8 mouse cellular contexts compared by ENCODE assay signal in genomic region chr4:138395971-138396645, GRCm38 (mm10). TPM values are rescaled to one million over a fixed set of nuclear protein-coding genes. Genes with fewer than 3 reads are reported as not detected.
DNase-seq lines count a peak whose midpoint lies in the region; ATAC-seq and TF ChIP-seq lines count a peak whose summit lies in the region.

Gene Fam43b (minus strand): TSS chr4:138396528.

- H3K36me3 ChIP-seq in lung, embryonic 16.5 days (ENCODE audit: control insufficient read depth, insufficient read depth, low read length) = no peaks in the 10 kb centered on the region
- H3K36me3 ChIP-seq in heart, embryonic 13.5 days = no peaks in the 10 kb centered on the region
- no peaks in the 10 kb centered on the region for H3K36me3 ChIP-seq in lung, postnatal 0 days (ENCODE audit: insufficient read depth, low read length)
- no peaks in the 10 kb centered on the region for H3K36me3 ChIP-seq in stomach, embryonic 15.5 days

- TF ChIP-seq CTCF in lung, adult 2 months (IDR thresholded peaks at IDR 0.05; ENCODE audit: insufficient read depth, low read length) = no peak
- no peak for TF ChIP-seq CTCF in cortical plate, adult 2 months (IDR thresholded peaks at IDR 0.05; ENCODE audit: extremely low read depth, insufficient read depth, low read length)
- TF ChIP-seq CTCF in lung, postnatal 0 days (IDR thresholded peaks at IDR 0.05) = no peak

- H3K4me2 ChIP-seq in lung, embryonic 16.5 days (ENCODE audit: low read depth, low read length) = peak within 1 kb of the TSS; percentile 52
- H3K4me2 ChIP-seq in heart, embryonic 13.5 days = peak within 1 kb of the TSS; percentile 76
- H3K4me2 ChIP-seq in lung, postnatal 0 days (replicated peaks; ENCODE audit: low read depth, low read length) = peak within 1 kb of the TSS; percentile 39
- peak within 1 kb of the TSS; percentile 72 for H3K4me2 ChIP-seq in stomach, embryonic 15.5 days

- under 1% methylated on average over 46 of the region's 46 CpGs for WGBS in lung, embryonic 16.5 days
- 2% methylated on average over 46 of the region's 46 CpGs for WGBS in lung, adult 2 months
- WGBS in heart, embryonic 13.5 days = under 1% methylated on average over 46 of the region's 46 CpGs
- WGBS in lung, postnatal 0 days = under 1% methylated on average over 46 of the region's 46 CpGs
- WGBS in stomach, embryonic 15.5 days = under 1% methylated on average over 46 of the region's 46 CpGs

- no peak within 1 kb of the TSS for H3K9ac ChIP-seq in lung, embryonic 16.5 days (ENCODE audit: low read length)
- H3K9ac ChIP-seq in heart, embryonic 13.5 days = peak within 1 kb of the TSS; percentile 61
- H3K9ac ChIP-seq in lung, postnatal 0 days (replicated peaks; ENCODE audit: low read depth) = no peak within 1 kb of the TSS
- H3K9ac ChIP-seq in stomach, embryonic 15.5 days = no peak within 1 kb of the TSS

- no peak for TF ChIP-seq POLR2A in lung, adult 2 months (IDR thresholded peaks at IDR 0.05; ENCODE audit: borderline replicate concordance, extremely low read depth, low read depth, low read length)
- peak; percentile 96 for TF ChIP-seq POLR2A in cortical plate, adult 2 months (IDR thresholded peaks at IDR 0.05; ENCODE audit: extremely low read depth, insufficient read depth, low read length)

- ATAC-seq in lung, embryonic 16.5 days (ENCODE audit: low read depth) = peak; percentile 51; the same call in 1 of the 2 replicates
- ATAC-seq in heart, embryonic 13.5 days (ENCODE audit: extremely low read depth, insufficient number of reproducible peaks, low FRiP score, low TSS enrichment) = no peak
- ATAC-seq in lung, postnatal 0 days = no peak
- peak; percentile 22; the same call in 1 of the 2 replicates for ATAC-seq in stomach, embryonic 15.5 days (ENCODE audit: insufficient read depth, low FRiP score, low read depth)
- no peak for ATAC-seq in inflammation-experienced regulatory T-cells, adult 6 months

- TF ChIP-seq EP300 in lung, postnatal 0 days (IDR thresholded peaks at IDR 0.05) = no peak

- H3K9me3 ChIP-seq in lung, embryonic 16.5 days (ENCODE audit: control insufficient read depth, low read length) = no peaks in the 10 kb centered on the region
- H3K9me3 ChIP-seq in heart, embryonic 13.5 days = no peaks in the 10 kb centered on the region
- no peaks in the 10 kb centered on the region for H3K9me3 ChIP-seq in lung, postnatal 0 days (ENCODE audit: low read length)
- H3K9me3 ChIP-seq in stomach, embryonic 15.5 days = no peaks in the 10 kb centered on the region

- peaks cover 58% of the 10 kb centered on the region for H3K27me3 ChIP-seq in lung, embryonic 16.5 days (ENCODE audit: control insufficient read depth, insufficient read depth, low read depth, low read length)
- H3K27me3 ChIP-seq in heart, embryonic 13.5 days (replicated peaks) = peaks cover 100% of the 10 kb centered on the region
- H3K27me3 ChIP-seq in lung, postnatal 0 days (replicated peaks; ENCODE audit: insufficient read depth, low read length) = peaks cover 49% of the 10 kb centered on the region
- peaks cover 55% of the 10 kb centered on the region for H3K27me3 ChIP-seq in stomach, embryonic 15.5 days (replicated peaks)

- H3K4me1 ChIP-seq in lung, embryonic 16.5 days (replicated peaks; ENCODE audit: control insufficient read depth, insufficient read depth, low read length) = peaks cover 16% of the 10 kb centered on the region
- no peaks in the 10 kb centered on the region for H3K4me1 ChIP-seq in lung, adult 2 months (ENCODE audit: control insufficient read depth, insufficient read depth, low read length)
- H3K4me1 ChIP-seq in cortical plate, adult 2 months (ENCODE audit: control insufficient read depth, insufficient read depth, low read length) = peaks cover 4% of the 10 kb centered on the region
- peaks cover 21% of the 10 kb centered on the region for H3K4me1 ChIP-seq in heart, embryonic 13.5 days
- H3K4me1 ChIP-seq in lung, postnatal 0 days (ENCODE audit: insufficient read depth, low read depth, low read length) = 0 out of 2 replicates have a peak, but pooled peaks cover 4% of the 10 kb centered on the region
- peaks cover 15% of the 10 kb centered on the region for H3K4me1 ChIP-seq in stomach, embryonic 15.5 days

- H3K27ac ChIP-seq in lung, embryonic 16.5 days (ENCODE audit: low read length) = no peak within 1 kb of the TSS
- H3K27ac ChIP-seq in cortical plate, adult 2 months (ENCODE audit: insufficient read depth, low read length) = peak within 1 kb of the TSS; percentile 82
- no peak within 1 kb of the TSS for H3K27ac ChIP-seq in heart, embryonic 13.5 days (replicated peaks)
- no peak within 1 kb of the TSS for H3K27ac ChIP-seq in lung, postnatal 0 days (ENCODE audit: low read length)
- no peak within 1 kb of the TSS for H3K27ac ChIP-seq in stomach, embryonic 15.5 days

- peak within 1 kb of the TSS; percentile 40 for H3K4me3 ChIP-seq in lung, embryonic 16.5 days (ENCODE audit: low read length)
- no peak within 1 kb of the TSS for H3K4me3 ChIP-seq in lung, adult 2 months (replicated peaks; ENCODE audit: extremely low read depth, low read depth, low read length)
- H3K4me3 ChIP-seq in cortical plate, adult 2 months (ENCODE audit: insufficient read depth, low read length) = peak within 1 kb of the TSS; percentile 93
- peak within 1 kb of the TSS; percentile 52 for H3K4me3 ChIP-seq in heart, embryonic 13.5 days
- H3K4me3 ChIP-seq in lung, postnatal 0 days (ENCODE audit: low read depth, low read length) = peak within 1 kb of the TSS; percentile 20; the same call in 1 of the 2 replicates
- H3K4me3 ChIP-seq in stomach, embryonic 15.5 days (replicated peaks) = peak within 1 kb of the TSS; percentile 37

- DNase-seq in lung, adult 2 months = no peak
- DNase-seq in layer of hippocampus, adult 18-20 months (ENCODE audit: low spot score in 2 of 2) = peak; percentile 81 to 84
- no peak for DNase-seq in lung, postnatal 0 days (ENCODE audit: low spot score)

RNA-seq across cellular contexts. Expression of gene Fam43b, which starts in this region (rescaled TPM):
- 0.09 TPM in 1 of 2 replicates, not detected in the other for polyA plus RNA-seq in lung, embryonic 16.5 days (2015; fragmentation: Nextera tagmentation; extraction: Ambion mirVana)
- not detected in 2 replicates for polyA plus RNA-seq in lung, adult 2 months (2012; rRNA removed)
- 19.1 and 19.2 TPM in 2 replicates for polyA plus RNA-seq in cortical plate, adult 2 months (2012; rRNA removed)
- polyA plus RNA-seq in heart, embryonic 13.5 days (2015; fragmentation: Nextera tagmentation; extraction: Ambion mirVana) = not detected in 2 replicates
- total RNA-seq in layer of hippocampus, adult 18-20 months (2021) = 10 to 100 TPM; 31.8 to 34.3 TPM
- polyA plus RNA-seq in lung, postnatal 0 days (2015; fragmentation: Nextera tagmentation; extraction: Ambion mirVana) = 0.05 TPM in 1 of 2 replicates, not detected in the other
- polyA plus RNA-seq in stomach, embryonic 15.5 days (2015; fragmentation: Nextera tagmentation; extraction: Ambion mirVana) = 0.31 TPM in 1 of 2 replicates, not detected in the other
- polyA plus RNA-seq in inflammation-experienced regulatory T-cells, adult 6 months (2017; shearing (Covaris generic)) = not detected

Comparison
In these comparisons a context has a peak if more than half of its experiments do, and no peak if none do; other contexts are left out.
1. RNA of gene Fam43b (polyA plus RNA-seq): 19.1 to 19.2 TPM in cortical plate, adult 2 months; 0.09 TPM in lung, embryonic 16.5 days, not detected in heart, embryonic 13.5 days, 0.31 TPM in stomach, embryonic 15.5 days, not detected in lung, adult 2 months, 0.05 TPM in lung, postnatal 0 days and not detected in inflammation-experienced regulatory T-cells, adult 6 months; every median in the first group is over 10 times any median in the second.
2. Peak in ATAC-seq, H3K4me3 ChIP-seq and H3K4me2 ChIP-seq in lung, embryonic 16.5 days; RNA of the gene not detected or under 1 TPM.
3. Peak in ATAC-seq, H3K4me3 ChIP-seq and H3K4me2 ChIP-seq in stomach, embryonic 15.5 days; RNA of the gene not detected or under 1 TPM.
4. DNase-seq: peak in layer of hippocampus, adult 18-20 months (2 of 2); none in lung, adult 2 months (single experiment) and lung, postnatal 0 days (single experiment).
5. Peak in every context shown above with its lines, with median percentiles within 50 percentile points of each other: H3K4me2 ChIP-seq.